Mouse (Mus musculus) ES-Bruce4 (cell line): ENCODE data around the gene Eif3c. TPM values are rescaled to one million over a fixed set of nuclear protein-coding genes. Genes with fewer than 3 reads are reported as not detected.

Source experiments
- H3K27ac ChIP-seq: 2 replicates; pipeline ENCODE4 v1.5.1; 2012; ENCODE audit warnings: low read length, inconsistent platforms; ENCODE audit not compliant: insufficient read depth
- H3K27me3 ChIP-seq: 2 replicates; pipeline ENCODE4 v1.6.1; 2012; ENCODE audit warnings: mild to moderate bottlenecking, low read length, inconsistent platforms; ENCODE audit not compliant: control insufficient read depth, poor library complexity, insufficient read depth, severe bottlenecking
- H3K36me3 ChIP-seq: 2 replicates; pipeline ENCODE4 v1.6.1; 2012; ENCODE audit warnings: inconsistent platforms, mild to moderate bottlenecking, low read length, moderate library complexity; ENCODE audit not compliant: control insufficient read depth, poor library complexity, insufficient read depth, severe bottlenecking
- H3K4me1 ChIP-seq: one replicate; pipeline ENCODE4 v1.8.1; 2011; ENCODE audit warnings: low read length; ENCODE audit not compliant: control insufficient read depth, insufficient read depth
- H3K4me3 ChIP-seq: 2 replicates; pipeline ENCODE4 v1.5.1; 2011; ENCODE audit warnings: low read depth, mild to moderate bottlenecking, low read length
- H3K9ac ChIP-seq: 2 replicates; pipeline ENCODE4 v1.6.1; 2012; ENCODE audit warnings: low read depth, mild to moderate bottlenecking, inconsistent platforms; ENCODE audit not compliant: poor library complexity, severe bottlenecking
- H3K9me3 ChIP-seq: replicated peaks from 2 replicates; pipeline ENCODE4 v1.6.1; 2012; ENCODE audit warnings: mild to moderate bottlenecking, low read length, inconsistent platforms; ENCODE audit not compliant: control insufficient read depth, poor library complexity, insufficient read depth, severe bottlenecking
- CTCF ChIP-seq: IDR thresholded peaks from one replicate; pipeline ENCODE4 v1.8.1; 2011; ENCODE audit warnings: low read depth, low read length
- EP300 ChIP-seq: IDR thresholded peaks from 2 replicates; pipeline ENCODE4 v1.6.1; 2011; ENCODE audit warnings: low read depth, low read length; ENCODE audit not compliant: insufficient read depth
- POLR2A ChIP-seq: IDR thresholded peaks from one replicate; pipeline ENCODE4 v1.8.1; 2011; ENCODE audit warnings: low read length; ENCODE audit not compliant: insufficient read depth
- polyA plus RNA-seq: library from polyadenylated mRNA; stranded (reverse); fragments of >200 nt; gene quantifications from 2 replicates; pipeline ENCODE4 v1.2.4, GENCODE M21; 2011; ENCODE audit warnings: low read depth; ENCODE audit not compliant: missing spikeins, insufficient read depth, insufficient read length

Eif3c gene
- polyA plus RNA-seq, 1 experiment, result 348 TPM

DNA sequence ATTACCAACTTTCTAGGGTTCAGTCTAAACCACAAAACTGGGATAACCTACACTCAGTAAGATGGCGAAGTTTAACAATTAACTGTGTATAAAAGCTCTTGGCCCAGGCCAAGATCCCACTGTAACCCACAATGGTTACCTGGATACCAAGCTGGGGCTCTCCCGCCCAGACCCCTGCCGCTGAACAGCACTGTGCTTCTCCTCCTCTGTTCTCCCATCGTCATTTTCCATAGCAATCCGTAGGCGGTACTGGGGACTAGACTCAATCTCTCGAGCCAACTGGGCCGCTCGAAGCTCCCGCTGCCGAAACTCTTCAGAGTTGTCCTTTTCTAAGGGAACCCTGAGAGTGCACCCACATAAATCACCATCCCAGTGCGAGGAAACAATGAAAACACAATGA, 68.2 kb downstream of the Eif3c start:
- H3K9ac ChIP-seq, result no peak overlapping the region
- peaks cover 2% of the 10 kb centered on the region for H3K4me1 ChIP-seq
- peaks cover 83% of the 10 kb centered on the region for H3K36me3 ChIP-seq
- no peak overlapping the region for H3K4me3 ChIP-seq
- H3K9me3 ChIP-seq, result no peaks in the 10 kb centered on the region
- H3K27me3 ChIP-seq, result no peaks in the 10 kb centered on the region
- H3K27ac ChIP-seq, result no peak overlapping the region
- TF ChIP-seq POLR2A (no peak), CTCF (no peak), EP300 (no peak)

DNA sequence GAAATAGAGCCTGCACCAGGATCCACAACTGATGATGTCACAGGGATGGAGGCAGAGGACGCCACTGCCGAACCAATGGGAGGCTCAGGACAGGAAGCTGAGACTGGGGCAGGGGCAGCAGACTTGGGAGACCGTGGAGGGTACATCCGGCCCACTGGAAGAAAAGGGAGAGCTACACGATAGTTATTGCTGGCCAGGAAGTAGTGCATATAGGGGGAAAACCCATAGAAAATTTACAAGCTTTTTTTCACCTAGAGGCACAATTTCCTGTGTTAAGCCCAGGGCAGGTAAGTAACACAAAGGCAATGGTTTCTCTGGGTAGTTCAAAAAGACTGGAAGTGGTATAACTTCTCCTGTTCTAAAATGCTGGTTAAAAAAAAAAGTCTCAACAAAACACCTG, 69.7 kb downstream of the Eif3c start:
- Histone ChIP-seq H3K27me3 (no peaks in the 10 kb centered on the region), H3K4me1 (peaks cover 2% of the 10 kb centered on the region), H3K9ac (no peak overlapping the region), H3K4me3 (no peak overlapping the region), H3K27ac (no peak overlapping the region), H3K9me3 (no peaks in the 10 kb centered on the region), H3K36me3 (peaks cover 97% of the 10 kb centered on the region)
- TF ChIP-seq EP300, result no peak
- no peak for TF ChIP-seq POLR2A
- no peak for TF ChIP-seq CTCF

Other genes with a start within 250 kb of the Eif3c start
- 3.0 and 4.2 TPM in 2 replicates for gene Lat, start 196.8 kb downstream of the Eif3c start, polyA plus RNA-seq
- 52.3 and 62.0 TPM in 2 replicates for gene Spns1, start 189.0 kb downstream of the Eif3c start, polyA plus RNA-seq
- 76.8 and 78.6 TPM in 2 replicates for gene Nfatc2ip, start 169.7 kb downstream of the Eif3c start, polyA plus RNA-seq
- not detected in 2 replicates for gene Cd19, start 151.5 kb downstream of the Eif3c start, polyA plus RNA-seq
- 18.5 and 19.7 TPM in 2 replicates for gene Rabep2, start 137.7 kb downstream of the Eif3c start, polyA plus RNA-seq
- gene Atp2a1, start 103.3 kb downstream of the Eif3c start, polyA plus RNA-seq, result 0.40 and 0.53 TPM in 2 replicates
- gene Sh2b1, start 91.0 kb downstream of the Eif3c start, polyA plus RNA-seq, result 41.8 and 43.8 TPM in 2 replicates
- gene Tufm, start 79.0 kb downstream of the Eif3c start, polyA plus RNA-seq, result 100 and 102 TPM in 2 replicates
- 160 and 172 TPM in 2 replicates for gene Atxn2l, start 63.0 kb downstream of the Eif3c start, polyA plus RNA-seq
- gene Apobr, start 18.5 kb upstream of the Eif3c start, polyA plus RNA-seq, result 2.0 and 2.4 TPM in 2 replicates
- 44.9 and 52.5 TPM in 2 replicates for gene Cln3, start 19.4 kb upstream of the Eif3c start, polyA plus RNA-seq
- gene Il27, start 28.5 kb upstream of the Eif3c start, polyA plus RNA-seq, result not detected in 2 replicates
- 13.6 and 14.1 TPM in 2 replicates for gene Nupr1, start 64.5 kb upstream of the Eif3c start, polyA plus RNA-seq
- gene Sgf29, start 82.9 kb upstream of the Eif3c start, polyA plus RNA-seq, result 42.7 and 54.0 TPM in 2 replicates
- gene Sult1a1, start 110.0 kb upstream of the Eif3c start, polyA plus RNA-seq, result not detected in 2 replicates
- gene Bola2, start 129.0 kb upstream of the Eif3c start, polyA plus RNA-seq, result 76.0 and 103 TPM in 2 replicates
- 16.6 and 17.4 TPM in 2 replicates for gene Slx1b, start 129.4 kb upstream of the Eif3c start, polyA plus RNA-seq
- 4.9 and 5.9 TPM in 2 replicates for gene Coro1a, start 141.4 kb upstream of the Eif3c start, polyA plus RNA-seq
- gene Mapk3, start 193.2 kb upstream of the Eif3c start, polyA plus RNA-seq, result 102 and 121 TPM in 2 replicates
- gene Gdpd3, start 199.9 kb upstream of the Eif3c start, polyA plus RNA-seq, result 1.8 and 3.6 TPM in 2 replicates
- gene Ypel3, start 210.5 kb upstream of the Eif3c start, polyA plus RNA-seq, result 56.8 and 62.1 TPM in 2 replicates
- 1.7 TPM in 2 replicates for gene Tbx6, start 215.1 kb upstream of the Eif3c start, polyA plus RNA-seq
- gene Ppp4c, start 226.1 kb upstream of the Eif3c start, polyA plus RNA-seq, result 111 and 127 TPM in 2 replicates
- gene Fam57b, start 231.3 kb upstream of the Eif3c start, polyA plus RNA-seq, result 2.7 and 4.2 TPM in 2 replicates